28 mouse cellular contexts compared by ENCODE assay signal in genomic region chr2:130439840-130440480, GRCm38 (mm10). TPM values are rescaled to one million over a fixed set of nuclear protein-coding genes. Genes with fewer than 3 reads are reported as not detected.
DNase-seq lines count a peak whose midpoint lies in the region; ATAC-seq and TF ChIP-seq lines count a peak whose summit lies in the region.
"Had no signal": no experiment of that assay in that cellular context is flagged by ENCODE, and none has a peak within 500 bp of the region (broad histone marks: within the 10 kb centered on the region; RNA-seq: fewer than 3 reads in every experiment).

No protein-coding gene starts in this region.

- TF ChIP-seq EP300 in liver, postnatal 0 days (IDR thresholded peaks at IDR 0.05; ENCODE audit: low read depth): no peak

- H3K27ac ChIP-seq in cerebellum, adult 2 months (ENCODE audit: insufficient read depth, low read length): no peak overlapping the region
- no peak overlapping the region for H3K27ac ChIP-seq in liver, embryonic 11.5 days (ENCODE audit: low read depth, low read length)
- H3K27ac ChIP-seq in liver, postnatal 0 days (ENCODE audit: low read depth): no peak overlapping the region
- no peak overlapping the region; the same call in 1 of the 2 replicates for H3K27ac ChIP-seq in liver, embryonic 13.5 days
- H3K27ac ChIP-seq: embryonic facial prominence, embryonic 13.5 days; embryonic facial prominence, embryonic 15.5 days; forebrain, embryonic 10.5 days; forebrain, embryonic 12.5 days had no signal

- no peak overlapping the region for H3K4me3 ChIP-seq in cerebellum, adult 2 months (replicated peaks; ENCODE audit: insufficient read depth, low read depth, low read length)
- no peak overlapping the region for H3K4me3 ChIP-seq in liver, embryonic 11.5 days (ENCODE audit: low read depth, low read length)
- no peak overlapping the region for H3K4me3 ChIP-seq in liver, postnatal 0 days (ENCODE audit: low read depth, low read length)
- no peak overlapping the region for H3K4me3 ChIP-seq in liver, embryonic 13.5 days (replicated peaks)
- H3K4me3 ChIP-seq: embryonic facial prominence, embryonic 13.5 days; embryonic facial prominence, embryonic 15.5 days; erythroblast, embryonic 14.5 days; forebrain, embryonic 10.5 days; forebrain, embryonic 12.5 days had no signal

- no peaks in the 10 kb centered on the region for H3K9me3 ChIP-seq in liver, embryonic 11.5 days (ENCODE audit: control insufficient read depth, low read length)
- no peaks in the 10 kb centered on the region for H3K9me3 ChIP-seq in liver, postnatal 0 days (ENCODE audit: low read length)
- H3K9me3 ChIP-seq in liver, embryonic 13.5 days (replicated peaks): no peaks in the 10 kb centered on the region
- H3K9me3 ChIP-seq: embryonic facial prominence, embryonic 13.5 days; embryonic facial prominence, embryonic 15.5 days; forebrain, embryonic 10.5 days; forebrain, embryonic 12.5 days; G1E had no signal

- no peaks in the 10 kb centered on the region for H3K27me3 ChIP-seq in cerebellum, adult 2 months (ENCODE audit: control insufficient read depth, insufficient read depth, low read length)
- H3K27me3 ChIP-seq in liver, embryonic 11.5 days (replicated peaks; ENCODE audit: control insufficient read depth, insufficient read depth, low read length): no peaks in the 10 kb centered on the region
- H3K27me3 ChIP-seq in liver, postnatal 0 days (ENCODE audit: insufficient read depth, low read length): no peaks in the 10 kb centered on the region
- H3K27me3 ChIP-seq in liver, embryonic 13.5 days: no peaks in the 10 kb centered on the region
- H3K27me3 ChIP-seq: CH12.LX; embryonic facial prominence, embryonic 13.5 days; embryonic facial prominence, embryonic 15.5 days; forebrain, embryonic 12.5 days; Patski had no signal

- H3K9ac ChIP-seq in liver, embryonic 11.5 days (ENCODE audit: low read depth, low read length): no peak overlapping the region
- H3K9ac ChIP-seq in liver, postnatal 0 days (replicated peaks): no peak overlapping the region
- no peak overlapping the region for H3K9ac ChIP-seq in liver, embryonic 13.5 days
- H3K9ac ChIP-seq: embryonic facial prominence, embryonic 13.5 days; embryonic facial prominence, embryonic 15.5 days; forebrain, embryonic 12.5 days had no signal

- DNase-seq in cerebellum, postnatal 10 days: peak; percentile 62 to 78
- DNase-seq in cerebellum, adult 2 months: no peak
- no peak for DNase-seq in liver, embryonic 11.5 days (ENCODE audit: low spot score)
- DNase-seq in liver, postnatal 0 days: no peak
- DNase-seq in liver, embryonic 13.5 days: no peak
- DNase-seq: adrenal gland, adult 2 months; adrenal gland, postnatal 10 days; adrenal gland, postnatal 25 days; B cell, adult 2 months; cerebellum, adult 11 months; cerebellum, adult 8-10 months; cerebellum, adult 9-11 months; cerebellum, postnatal 36 days; embryo, embryonic 11 days had no signal

- H3K36me3 ChIP-seq in liver, embryonic 11.5 days (ENCODE audit: control insufficient read depth, insufficient read depth, low read length): peaks cover 33% of the 10 kb centered on the region
- peaks cover 67% of the 10 kb centered on the region for H3K36me3 ChIP-seq in liver, postnatal 0 days (replicated peaks; ENCODE audit: insufficient read depth, low read length)
- peaks cover 75% of the 10 kb centered on the region for H3K36me3 ChIP-seq in liver, embryonic 13.5 days

- peak; percentile 69 for ATAC-seq in liver, embryonic 11.5 days (replicated peaks; ENCODE audit: low FRiP score)
- no peak for ATAC-seq in liver, postnatal 0 days
- ATAC-seq in liver, embryonic 13.5 days (ENCODE audit: low read depth): peak; percentile 42; the same call in 1 of the 2 replicates
- ATAC-seq in frontal cortex, adult (ENCODE audit: low TSS enrichment): no peak
- ATAC-seq: CD4-positive, CD25-positive, alpha-beta regulatory T cell, adult 4 months; forebrain, embryonic 14.5 days; forebrain, embryonic 16.5 days; Patski had no signal

- H3K4me1 ChIP-seq in cerebellum, adult 2 months (ENCODE audit: control insufficient read depth, insufficient read depth, low read length): peaks cover 11% of the 10 kb centered on the region
- H3K4me1 ChIP-seq in liver, embryonic 11.5 days (replicated peaks; ENCODE audit: control insufficient read depth, insufficient read depth, low read length): peaks cover 6% of the 10 kb centered on the region; the same call in 1 of the 2 replicates
- H3K4me1 ChIP-seq in liver, postnatal 0 days (ENCODE audit: insufficient read depth): no peaks in the 10 kb centered on the region
- H3K4me1 ChIP-seq in liver, embryonic 13.5 days (replicated peaks): peaks cover 41% of the 10 kb centered on the region
- H3K4me1 ChIP-seq: embryonic facial prominence, embryonic 13.5 days; embryonic facial prominence, embryonic 15.5 days; forebrain, embryonic 10.5 days; forebrain, embryonic 12.5 days had no signal

- 46% methylated on average over 4 of the region's 4 CpGs for WGBS in cerebellum, adult 2 months
- WGBS in liver, embryonic 11.5 days: 86% methylated on average over 4 of the region's 4 CpGs
- 88% methylated on average over 4 of the region's 4 CpGs for WGBS in liver, postnatal 0 days (ENCODE audit: insufficient replicate concordance)
- WGBS in liver, embryonic 13.5 days (ENCODE audit: insufficient replicate concordance): 77% methylated on average over 4 of the region's 4 CpGs

- H3K4me2 ChIP-seq in liver, embryonic 11.5 days: no peak overlapping the region
- no peak overlapping the region for H3K4me2 ChIP-seq in liver, postnatal 0 days (ENCODE audit: low read depth, low read length)
- no peak overlapping the region for H3K4me2 ChIP-seq in liver, embryonic 13.5 days
- H3K4me2 ChIP-seq: embryonic facial prominence, embryonic 13.5 days; embryonic facial prominence, embryonic 15.5 days; forebrain, embryonic 12.5 days had no signal

- no peak for TF ChIP-seq CTCF in cerebellum, adult 2 months (IDR thresholded peaks at IDR 0.05; ENCODE audit: borderline replicate concordance, insufficient read depth, low read depth, low read length)
- TF ChIP-seq CTCF in liver, postnatal 0 days (IDR thresholded peaks at IDR 0.05; ENCODE audit: low read depth): no peak

- no peak for TF ChIP-seq POLR2A in cerebellum, adult 2 months (IDR thresholded peaks at IDR 0.05; ENCODE audit: borderline replicate concordance, insufficient read depth, low read length)

RNA-seq across cellular contexts. Expression of gene Ptpra, which starts 10.1 kb away (rescaled TPM):
- 157 and 159 TPM in 2 replicates for polyA plus RNA-seq in cerebellum, adult 2 months (2012; rRNA removed)
- 66.2 and 69.7 TPM in 2 replicates for polyA plus RNA-seq in liver, embryonic 11.5 days (2014; fragmentation: Nextera tagmentation; extraction: Ambion mirVana)
- 18.4 and 18.7 TPM in 2 replicates for polyA plus RNA-seq in liver, postnatal 0 days (2015; fragmentation: Nextera tagmentation; extraction: Ambion mirVana)
- polyA plus RNA-seq in liver, embryonic 13.5 days (2015; fragmentation: Nextera tagmentation; extraction: Ambion mirVana): 29.9 and 34.8 TPM in 2 replicates

RNA-seq across cellular contexts. Expression of gene Pced1a, which starts 15.5 kb away (rescaled TPM):
- 21.8 and 23.5 TPM in 2 replicates for polyA plus RNA-seq in cerebellum, adult 2 months (2012; rRNA removed)
- polyA plus RNA-seq in liver, embryonic 11.5 days (2014; fragmentation: Nextera tagmentation; extraction: Ambion mirVana): 7.6 and 7.8 TPM in 2 replicates
- 3.8 TPM in 2 replicates for polyA plus RNA-seq in liver, postnatal 0 days (2015; fragmentation: Nextera tagmentation; extraction: Ambion mirVana)
- 3.5 and 3.8 TPM in 2 replicates for polyA plus RNA-seq in liver, embryonic 13.5 days (2015; fragmentation: Nextera tagmentation; extraction: Ambion mirVana)

RNA-seq across cellular contexts. Expression of gene Vps16, which starts 15.8 kb away (rescaled TPM):
- polyA plus RNA-seq in cerebellum, adult 2 months (2012; rRNA removed): 120 and 128 TPM in 2 replicates
- polyA plus RNA-seq in liver, embryonic 11.5 days (2014; fragmentation: Nextera tagmentation; extraction: Ambion mirVana): 69.6 and 80.5 TPM in 2 replicates
- 19.4 and 22.8 TPM in 2 replicates for polyA plus RNA-seq in liver, postnatal 0 days (2015; fragmentation: Nextera tagmentation; extraction: Ambion mirVana)
- 46.0 and 47.3 TPM in 2 replicates for polyA plus RNA-seq in liver, embryonic 13.5 days (2015; fragmentation: Nextera tagmentation; extraction: Ambion mirVana)

RNA-seq across cellular contexts. Expression of gene Tmem239, which starts 33.7 kb away (rescaled TPM):
- polyA plus RNA-seq in cerebellum, adult 2 months (2012; rRNA removed): not detected in 2 replicates
- polyA plus RNA-seq in liver, embryonic 11.5 days (2014; fragmentation: Nextera tagmentation; extraction: Ambion mirVana): not detected in 2 replicates
- not detected in 2 replicates for polyA plus RNA-seq in liver, postnatal 0 days (2015; fragmentation: Nextera tagmentation; extraction: Ambion mirVana)
- not detected in 2 replicates for polyA plus RNA-seq in liver, embryonic 13.5 days (2015; fragmentation: Nextera tagmentation; extraction: Ambion mirVana)
- polyA plus RNA-seq: adrenal gland, adult 2 months; brain, embryonic 14.5 days; CD4-positive, CD25-positive, alpha-beta regulatory T cell, adult 4 months; embryonic facial prominence, embryonic 11.5 days; embryonic facial prominence, embryonic 15.5 days; erythroblast, embryonic 14.5 days; forebrain, embryonic 10.5 days; forebrain, embryonic 12.5 days; forebrain, embryonic 14.5 days; G1E; Patski had no signal

RNA-seq across cellular contexts. Expression of gene 1700020A23Rik, which starts 34.9 kb away (rescaled TPM):
- not detected in 2 replicates for polyA plus RNA-seq in cerebellum, adult 2 months (2012; rRNA removed)
- not detected in 2 replicates for polyA plus RNA-seq in liver, embryonic 11.5 days (2014; fragmentation: Nextera tagmentation; extraction: Ambion mirVana)
- not detected in 2 replicates for polyA plus RNA-seq in liver, postnatal 0 days (2015; fragmentation: Nextera tagmentation; extraction: Ambion mirVana)
- polyA plus RNA-seq in liver, embryonic 13.5 days (2015; fragmentation: Nextera tagmentation; extraction: Ambion mirVana): not detected in 2 replicates
- polyA plus RNA-seq: adrenal gland, adult 2 months; brain, embryonic 14.5 days; CD4-positive, CD25-positive, alpha-beta regulatory T cell, adult 4 months; embryonic facial prominence, embryonic 11.5 days; embryonic facial prominence, embryonic 13.5 days; erythroblast, embryonic 14.5 days; forebrain, embryonic 12.5 days; forebrain, embryonic 14.5 days; G1E; Patski had no signal

Comparison
In these comparisons a context has a peak if more than half of its experiments do, and no peak if none do; other contexts are left out.
1. DNase-seq: peak in cerebellum, postnatal 10 days (2 of 2); none in cerebellum, adult 2 months (0 of 2), liver, embryonic 11.5 days (single experiment), liver, postnatal 0 days (single experiment) and liver, embryonic 13.5 days (single experiment).
2. ATAC-seq: peak in liver, embryonic 11.5 days (single experiment) and liver, embryonic 13.5 days (single experiment); none in liver, postnatal 0 days (single experiment) and frontal cortex, adult (single experiment).